15 mouse cellular contexts compared by ENCODE assay signal in the genomic region with DNA sequence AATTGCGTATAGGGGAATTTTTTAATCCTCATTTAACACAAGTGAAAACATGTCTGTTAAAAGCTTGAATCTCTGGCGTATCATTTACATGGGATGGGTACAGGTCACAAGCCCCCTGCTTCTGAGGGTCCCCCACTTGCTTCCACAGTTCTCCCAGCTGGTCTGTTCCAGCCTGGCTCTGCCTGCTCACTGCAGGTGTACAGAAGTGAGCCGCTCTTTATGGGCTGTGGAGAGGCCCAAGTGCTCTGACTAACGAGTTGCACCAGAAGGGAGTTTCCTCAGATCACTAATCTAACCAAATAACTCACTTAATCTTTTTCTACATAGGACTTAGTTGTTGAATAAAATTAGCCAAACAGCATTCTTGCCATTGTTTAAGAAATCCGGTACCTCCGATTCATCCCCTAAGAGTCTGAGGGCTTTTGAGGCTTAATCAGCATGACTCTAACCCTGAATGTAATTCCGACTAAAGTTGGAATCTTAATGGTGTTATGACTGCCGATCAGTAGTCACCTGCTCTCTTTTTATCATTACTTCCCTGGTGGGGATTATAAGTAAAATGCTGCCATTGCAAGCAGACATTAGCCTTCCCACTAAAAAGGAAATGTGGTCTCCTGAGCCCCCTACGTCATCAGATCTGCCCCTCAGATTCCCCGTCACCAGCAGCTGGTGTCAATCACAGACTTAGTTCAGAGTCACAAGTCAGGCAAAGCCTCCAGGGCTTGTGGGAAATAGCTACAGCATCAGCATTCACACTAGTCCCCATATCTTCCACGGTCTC. TPM values are rescaled to one million over a fixed set of nuclear protein-coding genes. Genes with fewer than 3 reads are reported as not detected.
DNase-seq lines count a peak whose midpoint lies in the region; ATAC-seq and TF ChIP-seq lines count a peak whose summit lies in the region.
"Had no signal": no experiment of that assay in that cellular context is flagged by ENCODE, and none has a peak within 500 bp of the region (broad histone marks: within the 10 kb centered on the region; RNA-seq: fewer than 3 reads in every experiment).

No protein-coding gene starts in this region.

- in situ Hi-C loops in Patski (cut with MboI; ENCODE audit: low pct_unique_long_range_greater_than_20kb): loop anchor here (25.0 kb wide), 1 partner anchor 949 kb away; no protein-coding TSS in a partner anchor

- POLR2A ChIA-PET in Patski (lab: Charles Lee): no interaction called here

- intact Hi-C loops in left cerebral cortex, postnatal 10 days (cut with DNase I): no loop called here

- ATAC-seq in Patski: peak; percentile 67
- peak; percentile 60 for ATAC-seq in forebrain, embryonic 11.5 days (replicated peaks; ENCODE audit: low FRiP score)
- peak; percentile 34; the same call in 1 of the 2 replicates for ATAC-seq in limb, embryonic 13.5 days (ENCODE audit: low FRiP score, low read depth)
- ATAC-seq in liver, postnatal 0 days: no peak
- ATAC-seq: hindbrain, embryonic 16.5 days had no signal

- 16% methylated on average over 11 of the region's 11 CpGs for WGBS in forebrain, embryonic 11.5 days
- 37% methylated on average over 11 of the region's 11 CpGs for WGBS in limb, embryonic 13.5 days
- 71% methylated on average over 11 of the region's 11 CpGs for WGBS in liver, postnatal 0 days (ENCODE audit: insufficient replicate concordance)

- TF ChIP-seq POLR2A in brain, embryonic 14.5 days (IDR thresholded peaks at IDR 0.05; ENCODE audit: borderline replicate concordance, extremely low read depth, insufficient read depth, insufficient read length, poor library complexity, severe bottlenecking): no peak

- CTCF ChIA-PET in Patski (lab: Charles Lee): no interaction called here

- TF ChIP-seq CTCF in Patski (IDR thresholded peaks at IDR 0.05): no peak
- TF ChIP-seq CTCF in brain, embryonic 14.5 days (IDR thresholded peaks at IDR 0.05; ENCODE audit: borderline replicate concordance, extremely low read depth, insufficient read depth, insufficient read length): no peak
- TF ChIP-seq CTCF in liver, postnatal 0 days (IDR thresholded peaks at IDR 0.05; ENCODE audit: low read depth): no peak

- H3K4me1 ChIP-seq in forebrain, embryonic 11.5 days (replicated peaks; ENCODE audit: control insufficient read depth, insufficient read depth, low read length): no peaks in the 10 kb centered on the region
- peaks cover 16% of the 10 kb centered on the region for H3K4me1 ChIP-seq in limb, embryonic 13.5 days
- no peaks in the 10 kb centered on the region for H3K4me1 ChIP-seq in liver, postnatal 0 days (ENCODE audit: insufficient read depth)
- H3K4me1 ChIP-seq: neural tube, embryonic 15.5 days had no signal

- H3K27me3 ChIP-seq in Patski: no peaks in the 10 kb centered on the region
- H3K27me3 ChIP-seq in forebrain, embryonic 11.5 days (ENCODE audit: control insufficient read depth, insufficient read depth, low read length): no peaks in the 10 kb centered on the region
- H3K27me3 ChIP-seq in limb, embryonic 13.5 days: no peaks in the 10 kb centered on the region
- no peaks in the 10 kb centered on the region for H3K27me3 ChIP-seq in liver, postnatal 0 days (ENCODE audit: insufficient read depth, low read length)
- H3K27me3 ChIP-seq: limb, embryonic 12.5 days; neural tube, embryonic 15.5 days had no signal

- no peak overlapping the region for H3K4me2 ChIP-seq in forebrain, embryonic 11.5 days (ENCODE audit: low read depth, low read length, severe bottlenecking)
- H3K4me2 ChIP-seq in limb, embryonic 13.5 days (replicated peaks): no peak overlapping the region
- H3K4me2 ChIP-seq in liver, postnatal 0 days (ENCODE audit: low read depth, low read length): no peak overlapping the region
- H3K4me2 ChIP-seq: limb, embryonic 12.5 days; neural tube, embryonic 15.5 days had no signal

- no peak overlapping the region for H3K4me3 ChIP-seq in forebrain, embryonic 11.5 days (ENCODE audit: low read depth, low read length)
- no peak overlapping the region for H3K4me3 ChIP-seq in limb, embryonic 13.5 days
- H3K4me3 ChIP-seq in liver, postnatal 0 days (ENCODE audit: low read depth, low read length): no peak overlapping the region
- H3K4me3 ChIP-seq: limb, embryonic 12.5 days; neural tube, embryonic 15.5 days had no signal

- no peak for TF ChIP-seq EP300 in liver, postnatal 0 days (IDR thresholded peaks at IDR 0.05; ENCODE audit: low read depth)

- H3K36me3 ChIP-seq in forebrain, embryonic 11.5 days (ENCODE audit: control insufficient read depth, insufficient read depth, low read length): no peaks in the 10 kb centered on the region
- peaks cover 8% of the 10 kb centered on the region; the same call in 1 of the 2 replicates for H3K36me3 ChIP-seq in limb, embryonic 13.5 days
- H3K36me3 ChIP-seq in liver, postnatal 0 days (replicated peaks; ENCODE audit: insufficient read depth, low read length): 0 out of 2 replicates have a peak, but pooled peaks cover 2% of the 10 kb centered on the region
- H3K36me3 ChIP-seq: neural tube, embryonic 15.5 days had no signal

- H3K9ac ChIP-seq in forebrain, embryonic 11.5 days (ENCODE audit: low read length): no peak overlapping the region
- no peak overlapping the region for H3K9ac ChIP-seq in limb, embryonic 13.5 days
- H3K9ac ChIP-seq in liver, postnatal 0 days (replicated peaks): no peak overlapping the region
- H3K9ac ChIP-seq: limb, embryonic 12.5 days; neural tube, embryonic 15.5 days had no signal

- peak; percentile 38 for DNase-seq in Patski (ENCODE audit: low read depth, low spot score)
- DNase-seq in brain, embryonic 14.5 days (ENCODE audit: low read depth): peak; percentile 72
- no peak for DNase-seq in forebrain, embryonic 11.5 days (ENCODE audit: low spot score)
- DNase-seq in lung, postnatal 14 days: no peak
- DNase-seq in liver, postnatal 0 days: no peak
- no peak for DNase-seq in left cerebral cortex, postnatal 10 days (ENCODE audit: extremely low spot score in 1 of 2, low spot score in 2 of 2)
- DNase-seq: cerebellum, postnatal 36 days; heart, postnatal 10 days; kidney, adult 11 months; lung, adult 18-20 months; lung, postnatal 4 days had no signal

- H3K27ac ChIP-seq in forebrain, embryonic 11.5 days (ENCODE audit: low read depth, low read length): no peak overlapping the region
- no peak overlapping the region for H3K27ac ChIP-seq in limb, embryonic 13.5 days
- H3K27ac ChIP-seq in liver, postnatal 0 days (ENCODE audit: low read depth): no peak overlapping the region
- H3K27ac ChIP-seq: neural tube, embryonic 15.5 days had no signal

- H3K9me3 ChIP-seq in forebrain, embryonic 11.5 days (ENCODE audit: control insufficient read depth, low read length): no peaks in the 10 kb centered on the region
- H3K9me3 ChIP-seq in limb, embryonic 13.5 days: peaks cover 3% of the 10 kb centered on the region; the same call in 1 of the 2 replicates
- no peaks in the 10 kb centered on the region for H3K9me3 ChIP-seq in liver, postnatal 0 days (ENCODE audit: low read length)
- H3K9me3 ChIP-seq: neural tube, embryonic 15.5 days had no signal

RNA-seq across cellular contexts. Expression of a gene that starts 48.4 kb away (rescaled TPM):
- polyA plus RNA-seq in Patski (2021): 6.0 TPM
- polyA plus RNA-seq in brain, embryonic 14.5 days (2012; rRNA removed): 0.19 and 1.00 TPM in 2 replicates
- polyA plus RNA-seq in forebrain, embryonic 11.5 days (2014; fragmentation: Nextera tagmentation; extraction: Ambion mirVana): 3.2 and 3.6 TPM in 2 replicates
- polyA plus RNA-seq in limb, embryonic 13.5 days (2015; fragmentation: Nextera tagmentation; extraction: Ambion mirVana): 17.0 and 20.3 TPM in 2 replicates
- polyA plus RNA-seq in liver, postnatal 0 days (2015; fragmentation: Nextera tagmentation; extraction: Ambion mirVana): 15.7 and 20.6 TPM in 2 replicates
- 1 to 10 TPM; 1.9 to 2.0 TPM for total RNA-seq in left cerebral cortex, postnatal 10 days (2021)

Comparison
In these comparisons a context has a peak if more than half of its experiments do, and no peak if none do; other contexts are left out.
1. DNase-seq: peak in Patski (single experiment) and brain, embryonic 14.5 days (single experiment); none in forebrain, embryonic 11.5 days (single experiment), lung, postnatal 14 days (single experiment), liver, postnatal 0 days (single experiment) and left cerebral cortex, postnatal 10 days (0 of 2).